Mouse (Mus musculus) left cerebral cortex, postnatal 25 days (tissue): Measurements from ENCODE around the gene Oxt. TPM values are rescaled to one million over a fixed set of nuclear protein-coding genes. Genes with fewer than 3 reads are reported as not detected.

Experiments used
- microRNA-seq, 2 experiments: library from miRNA; unstranded; fragments of <30 nt; microRNA quantifications; one replicate each; pipeline ENCODE4 v1.2.0; 2022
- total RNA-seq, 2 experiments: library from RNA; stranded (reverse); gene quantifications; 2 replicates each; pipeline ENCODE4 v1.2.3; 2021

Oxt gene
- total RNA-seq, 2 experiments from 2014 or later = 1.9 to 2.2 TPM

Small RNA genes lying within 50 kb of the gene (microRNA-seq; reads per million reads assigned to microRNA genes)
- 0 reads per million in 2 experiments for gene Gm23876

Other genes starting within 250 kb of the Oxt start
- gene Cpxm1, start 178.6 kb upstream of the Oxt start, total RNA-seq = 1 to 10 TPM; 5.5 to 7.4 TPM
- not detected for gene Gm28372, start 170.9 kb upstream of the Oxt start, total RNA-seq
- gene 1700020A23Rik, start 170.9 kb upstream of the Oxt start, total RNA-seq = not detected
- not detected for gene Tmem239, start 169.7 kb upstream of the Oxt start, total RNA-seq
- 10 to 100 TPM; 83.5 to 88.3 TPM for gene Vps16, start 151.8 kb upstream of the Oxt start, total RNA-seq
- 10 to 100 TPM; 20.2 to 23.1 TPM for gene Pced1a, start 151.5 kb upstream of the Oxt start, total RNA-seq
- 100 to 1,000 TPM; 234 to 252 TPM for gene Ptpra, start 125.9 kb upstream of the Oxt start, total RNA-seq
- gene Mrps26, start 12.4 kb upstream of the Oxt start, total RNA-seq = 10 to 100 TPM; 76.1 to 76.8 TPM
- 10 to 100 TPM; 13.5 to 20.4 TPM for gene Avp, start 6.4 kb downstream of the Oxt start, total RNA-seq
- gene Fastkd5, start 53.9 kb downstream of the Oxt start, total RNA-seq = 1 to 10 TPM; 8.2 to 9.0 TPM
- gene Ubox5, start 53.9 kb downstream of the Oxt start, total RNA-seq = 10 to 100 TPM in 1 of 2 experiments, 1 to 10 TPM in 1; 9.8 to 10.7 TPM
- 100 to 1,000 TPM; 174 to 190 TPM for gene Lzts3, start 66.6 kb downstream of the Oxt start, total RNA-seq
- 100 to 1,000 TPM in 1 of 2 experiments, 10 to 100 TPM in 1; 97.3 to 108 TPM for gene Ddrgk1, start 88.5 kb downstream of the Oxt start, total RNA-seq
- gene Itpa, start 91.4 kb downstream of the Oxt start, total RNA-seq = 10 to 100 TPM; 39.4 to 42.8 TPM
- gene Slc4a11, start 121.3 kb downstream of the Oxt start, total RNA-seq = 1 to 10 TPM; 1.8 to 1.9 TPM